25 mouse cellular contexts compared by ENCODE assay signal in genomic region chr6:67459424-67459823, GRCm38 (mm10). TPM values are rescaled to one million over a fixed set of nuclear protein-coding genes. Genes with fewer than 3 reads are reported as not detected.
"Had no signal": no experiment of that assay in that cellular context is flagged by ENCODE, and none has a peak within 500 bp of the region (broad histone marks: within the 10 kb centered on the region; RNA-seq: fewer than 3 reads in every experiment).

No protein-coding gene starts in this region.

- H3K27me3 ChIP-seq: limb, embryonic 12.5 days; limb, embryonic 15.5 days; midbrain, embryonic 12.5 days; midbrain, embryonic 15.5 days had no signal

- H3K4me3 ChIP-seq: left cerebral cortex, adult 2 months; limb, embryonic 12.5 days; limb, embryonic 15.5 days; midbrain, embryonic 12.5 days; midbrain, embryonic 15.5 days had no signal

- DNase-seq: kidney, adult 2 months; kidney, postnatal 36 days; left cerebral cortex, postnatal 4 days; liver, postnatal 0 days; lung, embryonic 14.5 days; right cerebral cortex, adult 18-20 months; right cerebral cortex, postnatal 14 days; right cerebral cortex, postnatal 4 days; thymus, postnatal 36 days had no signal

- H3K36me3 ChIP-seq: limb, embryonic 12.5 days; limb, embryonic 15.5 days; midbrain, embryonic 12.5 days; midbrain, embryonic 15.5 days had no signal

RNA-seq across cellular contexts. Expression of gene Il23r, which starts 32.2 kb away (rescaled TPM):
- total RNA-seq: layer of hippocampus, postnatal 25 days; left cerebral cortex, adult 2 months; left cerebral cortex, postnatal 14 days; left cerebral cortex, postnatal 4 days; monocyte, adult 5-6 weeks had no signal
- polyA plus RNA-seq: kidney, adult 2 months; kidney, embryonic 14.5 days; kidney, postnatal 0 days; limb, embryonic 12.5 days; liver, embryonic 11.5 days; liver, embryonic 14.5 days; liver, postnatal 0 days; lung, embryonic 14.5 days; lung, postnatal 0 days; midbrain, embryonic 12.5 days; midbrain, embryonic 15.5 days; neural tube, embryonic 11.5 days; neural tube, embryonic 14.5 days; stomach, embryonic 14.5 days had no signal
